Mouse (Mus musculus): ENCODE data around the gene Hivep2. TPM values are rescaled to one million over a fixed set of nuclear protein-coding genes. Genes with fewer than 3 reads are reported as not detected.
A peak's percentile ranks its signal among the peaks of the same experiment; 100 is the strongest.

Hivep2 gene
- 1.0 TPM in 2 replicates for polyA plus RNA-seq (2016; fragmentation: Nextera tagmentation; extraction: Ambion mirVana)

- peak; percentile 67 for DNase-seq (ENCODE audit: extremely low spot score, low spot score)
- peaks cover 39% of the 10 kb centered on the region for H3K4me1 ChIP-seq
- H3K9me3 ChIP-seq = no peaks in the 10 kb centered on the region
- peaks cover 60% of the 10 kb centered on the region for H3K27me3 ChIP-seq (ENCODE audit: poor library complexity, severe bottlenecking)
- no peaks in the 10 kb centered on the region for H3K36me3 ChIP-seq (replicated peaks)
- peak within 1 kb of the TSS; percentile 77 for H3K4me3 ChIP-seq
- WGBS = under 1% methylated on average over 66 of the region's 67 CpGs
- H3K27ac ChIP-seq = peak within 1 kb of the TSS; percentile 93
Measured at GRCm38 (mm10) chr10:13965974-13966829, at the start of gene Hivep2. Gene Hivep2 (plus strand): TSS chr10:13966075.

- Histone ChIP-seq H3K9me3 (no peaks in the 10 kb centered on the region), H3K27me3 (ENCODE audit: poor library complexity, severe bottlenecking) (no peaks in the 10 kb centered on the region), H3K27ac (peak overlapping the region; percentile 36; the same call in 1 of the 2 replicates), H3K4me3 (no peak overlapping the region), H3K36me3 (replicated peaks) (no peaks in the 10 kb centered on the region), H3K4me1 (peaks cover 9% of the 10 kb centered on the region)
- DNase-seq (ENCODE audit: extremely low spot score, low spot score) = peak; percentile 44
- 32% methylated on average over 12 of the region's 12 CpGs for WGBS
Measured at GRCm38 (mm10) chr10:13916645-13917342, 49.1 kb upstream of the Hivep2 start.

DNA sequence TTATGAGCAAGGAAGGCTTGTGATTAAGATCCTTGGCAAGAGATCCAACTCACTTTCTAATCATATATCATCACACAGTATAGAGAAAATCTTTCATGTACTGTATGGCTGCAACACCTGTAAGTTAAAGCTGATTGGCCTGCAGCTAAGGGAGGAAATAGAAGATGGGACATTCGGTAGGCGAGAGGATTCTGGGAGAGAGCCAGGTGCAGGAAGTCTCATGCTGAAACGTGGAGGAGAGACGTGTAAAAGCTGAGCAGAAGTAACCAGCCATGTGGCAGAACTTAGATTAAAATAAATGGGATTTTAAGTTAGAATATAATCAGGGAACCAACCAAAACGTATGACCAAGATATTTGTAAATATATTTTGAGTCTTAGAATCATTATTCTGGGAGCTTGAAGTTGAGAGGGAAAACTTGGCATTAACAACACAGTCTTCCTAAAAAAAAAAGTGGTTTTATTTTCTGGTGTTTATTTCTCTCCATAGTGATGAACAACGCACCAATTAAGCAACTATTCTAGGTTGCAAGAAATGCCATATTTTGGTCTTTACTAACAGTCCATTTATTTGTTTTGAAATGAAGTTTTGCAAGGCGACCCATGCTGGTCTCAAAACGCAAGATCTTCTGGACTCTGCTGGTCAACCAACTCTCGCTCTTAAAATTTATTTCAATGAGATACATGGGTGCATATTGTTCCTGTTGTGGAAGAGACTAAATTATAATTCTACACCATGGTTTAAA, 44.1 kb upstream of the Hivep2 start:
- DNase-seq (ENCODE audit: extremely low spot score, low spot score) = no peak
- peaks cover 3% of the 10 kb centered on the region for H3K4me1 ChIP-seq
- H3K4me3 ChIP-seq = no peak overlapping the region
- 90% methylated on average over 9 of the region's 9 CpGs for WGBS
- H3K9me3 ChIP-seq = no peaks in the 10 kb centered on the region
- no peak overlapping the region for H3K27ac ChIP-seq
- H3K27me3 ChIP-seq (ENCODE audit: poor library complexity, severe bottlenecking) = no peaks in the 10 kb centered on the region
- H3K36me3 ChIP-seq (replicated peaks) = no peaks in the 10 kb centered on the region

DNA sequence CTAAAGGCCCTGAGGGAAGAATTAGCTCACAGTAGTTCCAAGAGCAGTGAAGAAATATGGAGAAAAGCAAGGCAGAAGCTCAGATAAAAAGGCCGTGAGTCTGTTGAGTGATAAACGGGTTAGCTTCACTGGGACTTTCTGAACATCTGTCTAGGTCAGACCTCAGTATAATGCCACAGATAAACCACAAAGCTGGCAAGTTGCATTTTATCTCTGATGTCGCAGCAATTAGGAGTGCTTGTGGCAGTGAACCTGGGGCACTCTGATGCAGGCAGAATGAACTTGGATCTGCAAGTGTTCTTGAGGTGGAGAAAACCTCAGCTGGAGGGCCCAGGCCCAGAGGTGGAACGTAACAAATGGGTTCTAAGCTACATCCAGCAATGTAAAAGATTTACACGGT, 36.6 kb upstream of the Hivep2 start:
- Histone ChIP-seq H3K4me1 (no peaks in the 10 kb centered on the region), H3K36me3 (replicated peaks) (no peaks in the 10 kb centered on the region), H3K27me3 (ENCODE audit: poor library complexity, severe bottlenecking) (no peaks in the 10 kb centered on the region), H3K4me3 (no peak overlapping the region), H3K9me3 (no peaks in the 10 kb centered on the region), H3K27ac (no peak overlapping the region)
- DNase-seq (ENCODE audit: extremely low spot score, low spot score) = no peak
- WGBS = 88% methylated on average over 5 of the region's 5 CpGs

- no peak overlapping the region for H3K27ac ChIP-seq
- H3K4me3 ChIP-seq = no peak overlapping the region
- no peak for DNase-seq (ENCODE audit: extremely low spot score, low spot score)
- WGBS = 81% methylated on average over 3 of the region's 3 CpGs
- no peaks in the 10 kb centered on the region for H3K4me1 ChIP-seq
- H3K36me3 ChIP-seq (replicated peaks) = no peaks in the 10 kb centered on the region
- H3K9me3 ChIP-seq = no peaks in the 10 kb centered on the region
- no peaks in the 10 kb centered on the region for H3K27me3 ChIP-seq (ENCODE audit: poor library complexity, severe bottlenecking)
Measured at GRCm38 (mm10) chr10:13932147-13932546, 33.7 kb upstream of the Hivep2 start.

- Histone ChIP-seq H3K27me3 (ENCODE audit: poor library complexity, severe bottlenecking) (no peaks in the 10 kb centered on the region), H3K9me3 (no peaks in the 10 kb centered on the region), H3K27ac (no peak overlapping the region), H3K36me3 (replicated peaks) (no peaks in the 10 kb centered on the region), H3K4me3 (no peak overlapping the region), H3K4me1 (no peaks in the 10 kb centered on the region)
- DNase-seq (ENCODE audit: extremely low spot score, low spot score) = no peak
- 87% methylated on average over 7 of the region's 7 CpGs for WGBS
Measured at GRCm38 (mm10) chr10:13933320-13933719, 32.6 kb upstream of the Hivep2 start.

DNA sequence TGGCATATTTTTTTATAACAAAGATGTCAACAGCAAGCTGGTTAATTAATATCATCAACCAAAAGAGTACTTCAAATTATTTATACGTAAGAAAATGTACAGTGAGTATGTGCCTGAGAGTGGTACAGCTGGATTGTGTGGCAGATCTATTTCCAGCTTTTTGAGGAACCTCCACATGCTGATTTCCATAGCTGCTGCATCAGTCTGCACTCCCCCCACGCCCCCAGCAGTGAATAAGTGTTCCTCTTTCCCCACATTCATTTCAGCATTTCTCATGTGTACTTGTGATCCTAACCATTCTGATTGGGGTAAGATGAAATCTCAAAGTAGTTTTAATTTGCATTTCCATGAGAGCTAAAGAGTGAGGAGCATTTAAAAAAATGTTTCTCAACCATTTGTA, 30.2 kb upstream of the Hivep2 start:
- Histone ChIP-seq H3K27me3 (ENCODE audit: poor library complexity, severe bottlenecking) (no peaks in the 10 kb centered on the region), H3K27ac (no peak overlapping the region), H3K4me3 (no peak overlapping the region), H3K36me3 (replicated peaks) (no peaks in the 10 kb centered on the region), H3K4me1 (no peaks in the 10 kb centered on the region), H3K9me3 (no peaks in the 10 kb centered on the region)
- DNase-seq (ENCODE audit: extremely low spot score, low spot score) = no peak
- WGBS = 86% methylated on average over 2 of the region's 2 CpGs

DNA sequence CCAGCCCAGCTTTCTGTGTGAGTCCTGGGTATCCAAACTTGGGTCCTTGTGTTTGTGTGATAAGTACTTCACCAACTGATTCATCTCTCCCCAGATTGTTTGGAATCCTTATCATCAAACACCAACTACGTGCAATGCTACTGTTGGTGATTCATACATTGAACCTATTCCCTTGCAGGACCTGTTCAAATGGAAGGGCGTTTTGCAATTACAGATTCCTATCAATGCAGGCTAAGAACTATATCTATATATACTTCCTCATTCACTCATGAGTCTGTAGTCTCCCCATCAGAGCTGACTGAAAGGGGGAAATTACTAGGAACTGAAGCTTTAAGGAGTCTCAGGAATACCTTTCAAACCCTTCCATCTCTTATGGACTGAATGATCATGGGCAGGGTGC, 24.5 kb upstream of the Hivep2 start:
- no peak for DNase-seq (ENCODE audit: extremely low spot score, low spot score)
- no peaks in the 10 kb centered on the region for H3K36me3 ChIP-seq (replicated peaks)
- H3K4me3 ChIP-seq = no peak overlapping the region
- no peak overlapping the region for H3K27ac ChIP-seq
- 90% methylated on average over 2 of the region's 2 CpGs for WGBS
- no peaks in the 10 kb centered on the region for H3K9me3 ChIP-seq
- peaks cover 6% of the 10 kb centered on the region for H3K4me1 ChIP-seq
- no peaks in the 10 kb centered on the region for H3K27me3 ChIP-seq (ENCODE audit: poor library complexity, severe bottlenecking)

DNA sequence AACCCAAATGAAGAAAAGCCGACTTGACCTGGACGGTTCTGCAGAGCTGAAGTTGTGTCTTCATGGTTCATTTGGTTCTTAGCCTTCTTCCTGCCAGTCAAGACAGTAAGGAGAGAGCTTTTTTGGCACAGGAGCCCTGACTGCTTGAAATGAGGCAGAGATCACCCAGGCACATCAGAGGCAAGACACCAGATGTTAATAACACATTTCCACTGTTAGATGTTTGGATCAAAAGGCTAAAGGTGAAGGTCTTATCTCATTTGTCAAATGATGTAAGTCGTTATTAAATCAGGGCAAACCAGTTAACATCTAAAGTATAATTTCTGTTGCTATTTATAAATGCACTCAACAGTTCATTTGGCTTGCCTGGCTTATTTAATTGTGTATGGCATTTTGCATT, 22.2 kb upstream of the Hivep2 start:
- Histone ChIP-seq H3K9me3 (no peaks in the 10 kb centered on the region), H3K27ac (no peak overlapping the region), H3K4me3 (no peak overlapping the region), H3K36me3 (replicated peaks) (no peaks in the 10 kb centered on the region), H3K27me3 (ENCODE audit: poor library complexity, severe bottlenecking) (no peaks in the 10 kb centered on the region), H3K4me1 (peaks cover 12% of the 10 kb centered on the region)
- no peak for DNase-seq (ENCODE audit: extremely low spot score, low spot score)
- 72% methylated on average over 3 of the region's 3 CpGs for WGBS

DNA sequence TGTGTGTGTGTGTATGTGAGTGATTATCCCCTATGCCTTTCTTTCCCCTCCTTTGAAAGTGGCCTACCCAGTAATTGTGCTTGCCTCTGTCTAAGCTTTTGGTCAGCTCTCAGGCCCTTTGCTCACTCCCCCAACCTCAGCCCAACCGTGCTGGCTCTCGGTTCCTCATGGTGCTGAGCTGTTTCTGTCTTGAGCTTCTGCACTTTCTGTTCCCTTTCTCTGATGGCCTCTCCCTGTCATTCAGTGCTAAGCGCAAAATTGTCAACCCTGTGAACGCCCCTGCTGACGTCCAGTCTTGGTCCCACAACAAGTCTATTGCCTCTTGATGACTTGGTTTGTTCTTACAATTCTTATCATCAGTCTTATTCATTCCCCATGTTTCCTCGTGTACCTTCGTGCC, 19.4 kb upstream of the Hivep2 start:
- peak; percentile 17 for DNase-seq (ENCODE audit: extremely low spot score, low spot score)
- Histone ChIP-seq H3K4me3 (no peak overlapping the region), H3K4me1 (peaks cover 12% of the 10 kb centered on the region), H3K27me3 (ENCODE audit: poor library complexity, severe bottlenecking) (no peaks in the 10 kb centered on the region), H3K27ac (no peak overlapping the region), H3K9me3 (no peaks in the 10 kb centered on the region), H3K36me3 (replicated peaks) (no peaks in the 10 kb centered on the region)
- 72% methylated on average over 7 of the region's 7 CpGs for WGBS

DNA sequence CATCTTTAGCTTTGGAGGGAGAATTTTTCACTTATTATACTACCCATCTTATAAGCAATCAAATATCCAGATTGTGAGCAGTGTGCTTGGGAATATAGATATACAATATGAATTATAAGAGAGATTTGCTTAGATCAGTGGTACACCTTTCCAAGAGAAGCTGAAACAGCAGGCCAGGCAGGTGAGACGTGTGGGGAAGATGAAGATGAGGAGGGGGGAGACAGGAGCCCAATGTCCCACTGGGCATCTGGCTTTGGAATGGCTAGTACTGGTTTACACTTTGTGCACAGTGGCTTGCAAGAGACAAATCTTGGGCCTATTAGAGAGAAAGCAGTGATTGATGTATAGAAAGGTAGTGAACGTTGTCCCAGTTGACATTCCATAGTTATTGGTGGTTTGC, 2.9 kb upstream of the Hivep2 start:
- H3K4me1 ChIP-seq = peaks cover 30% of the 10 kb centered on the region
- peaks cover 48% of the 10 kb centered on the region for H3K27me3 ChIP-seq (ENCODE audit: poor library complexity, severe bottlenecking)
- H3K27ac ChIP-seq = no peak overlapping the region
- WGBS = 69% methylated on average over 2 of the region's 2 CpGs
- H3K4me3 ChIP-seq = no peak overlapping the region
- no peaks in the 10 kb centered on the region for H3K36me3 ChIP-seq (replicated peaks)
- no peaks in the 10 kb centered on the region for H3K9me3 ChIP-seq
- no peak for DNase-seq (ENCODE audit: extremely low spot score, low spot score)

- Histone ChIP-seq H3K27me3 (ENCODE audit: poor library complexity, severe bottlenecking) (peaks cover 57% of the 10 kb centered on the region), H3K4me1 (peaks cover 39% of the 10 kb centered on the region), H3K4me3 (peak overlapping the region; percentile 77), H3K36me3 (replicated peaks) (no peaks in the 10 kb centered on the region), H3K27ac (no peak overlapping the region), H3K9me3 (no peaks in the 10 kb centered on the region)
- no peak for DNase-seq (ENCODE audit: extremely low spot score, low spot score)
- 2% methylated on average over 8 of the region's 8 CpGs for WGBS
Measured at GRCm38 (mm10) chr10:13963908-13964500, 1.9 kb upstream of the Hivep2 start.
